Mouse (Mus musculus) embryo, embryonic 9.5 days (tissue): ENCODE results near the gene Wnt7a.
A peak's percentile ranks its signal among the peaks of the same experiment; 100 is the strongest.

ENCODE experiments used
- DNase-seq: peaks from one replicate; pipeline ENCODE4 v3.0.0-alpha.2; 2017; ENCODE audit errors: extremely low spot score

Gene Wnt7a

GRCm38 (mm10) chr6:91384415-91384814, 26.7 kb downstream of the Wnt7a start:
- DNase-seq, result no peak

- DNase-seq, result no peak
Observed at GRCm38 (mm10) chr6:91383871-91384270, 27.3 kb downstream of the Wnt7a start.

GRCm38 (mm10) chr6:91383303-91383702, 27.9 kb downstream of the Wnt7a start:
- no peak for DNase-seq

GRCm38 (mm10) chr6:91379871-91380270, 31.3 kb downstream of the Wnt7a start:
- DNase-seq, result no peak

GRCm38 (mm10) chr6:91379266-91379665, 31.9 kb downstream of the Wnt7a start:
- no peak for DNase-seq

- no peak for DNase-seq
Observed at GRCm38 (mm10) chr6:91372977-91373376, 38.2 kb downstream of the Wnt7a start.

GRCm38 (mm10) chr6:91372586-91372971, 38.6 kb downstream of the Wnt7a start:
- no peak for DNase-seq

- peak; percentile 33 for DNase-seq
Observed at GRCm38 (mm10) chr6:91371912-91372585, 39.1 kb downstream of the Wnt7a start.

- DNase-seq, result no peak
Observed at GRCm38 (mm10) chr6:91366781-91367180, 44.4 kb downstream of the Wnt7a start.

GRCm38 (mm10) chr6:91365480-91365879, 45.7 kb downstream of the Wnt7a start:
- no peak for DNase-seq

- no peak for DNase-seq
Observed at GRCm38 (mm10) chr6:91362756-91363155, 48.4 kb downstream of the Wnt7a start.

GRCm38 (mm10) chr6:91360998-91361397, 50.2 kb downstream of the Wnt7a start:
- DNase-seq, result no peak

- DNase-seq, result no peak
Observed at GRCm38 (mm10) chr6:91360371-91360690, 50.8 kb downstream of the Wnt7a start.

- no peak for DNase-seq
Observed at GRCm38 (mm10) chr6:91359672-91360370, 51.3 kb downstream of the Wnt7a start.

GRCm38 (mm10) chr6:91358866-91359656, 52.1 kb downstream of the Wnt7a start:
- DNase-seq, result no peak

GRCm38 (mm10) chr6:91358394-91358793, 52.8 kb downstream of the Wnt7a start:
- no peak for DNase-seq

- DNase-seq, result no peak
Observed at GRCm38 (mm10) chr6:91357238-91357876, 53.8 kb downstream of the Wnt7a start.

GRCm38 (mm10) chr6:91349620-91350019, 61.5 kb downstream of the Wnt7a start:
- no peak for DNase-seq

- peak; percentile 39 for DNase-seq
Observed at GRCm38 (mm10) chr6:91347721-91348120, 63.4 kb downstream of the Wnt7a start.

- peak; percentile 27 for DNase-seq
Observed at GRCm38 (mm10) chr6:91346906-91347156, 64.3 kb downstream of the Wnt7a start.

GRCm38 (mm10) chr6:91346071-91346905, 64.9 kb downstream of the Wnt7a start:
- peak; percentile 76 for DNase-seq

GRCm38 (mm10) chr6:91345091-91345490, 66.1 kb downstream of the Wnt7a start:
- DNase-seq, result no peak
